Mouse (Mus musculus) neural tube, embryonic 15.5 days (tissue): Measurements from ENCODE around the gene Farsb. TPM values are rescaled to one million over a fixed set of nuclear protein-coding genes. Genes with fewer than 3 reads are reported as not detected.
A peak's percentile ranks its signal among the peaks of the same experiment; 100 is the strongest.

Source experiments
- ATAC-seq: fragments of 200-750 bp; cut with Nextera tagmentation; 2 replicates; pipeline ENCODE4 v1.8.0; 2017; ENCODE audit warnings: mild to moderate bottlenecking, moderate TSS enrichment, moderate library complexity; ENCODE audit not compliant: low FRiP score
- H3K27ac ChIP-seq: fragments of 300-500 bp; sonication (generic); replicated peaks from 2 replicates; pipeline ENCODE4 v1.5.1; 2015; ENCODE audit warnings: mild to moderate bottlenecking, inconsistent platforms
- H3K27me3 ChIP-seq: fragments of 300-500 bp; sonication (generic); replicated peaks from 2 replicates; pipeline ENCODE4 v1.6.1; 2015; ENCODE audit warnings: inconsistent platforms
- H3K36me3 ChIP-seq: fragments of 300-500 bp; sonication (generic); 2 replicates; pipeline ENCODE4 v1.6.1; 2015; ENCODE audit warnings: inconsistent platforms
- H3K4me1 ChIP-seq: fragments of 300-500 bp; sonication (generic); 2 replicates; pipeline ENCODE4 v1.6.1; 2015; ENCODE audit warnings: inconsistent platforms
- H3K4me2 ChIP-seq: fragments of 300-500 bp; sonication (generic); 2 replicates; pipeline ENCODE4 v1.6.1; 2015; ENCODE audit warnings: inconsistent platforms, mild to moderate bottlenecking, moderate library complexity
- H3K4me3 ChIP-seq: fragments of 300-500 bp; sonication (generic); replicated peaks from 2 replicates; pipeline ENCODE4 v1.5.1; 2015; ENCODE audit warnings: mild to moderate bottlenecking, inconsistent platforms
- H3K9ac ChIP-seq: fragments of 300-500 bp; sonication (generic); replicated peaks from 2 replicates; pipeline ENCODE4 v1.6.1; 2015; ENCODE audit warnings: mild to moderate bottlenecking, inconsistent platforms
- H3K9me3 ChIP-seq: fragments of 300-500 bp; sonication (generic); replicated peaks from 2 replicates; pipeline ENCODE4 v1.6.1; 2016; ENCODE audit warnings: inconsistent platforms
- WGBS: fragments of 180-500 bp; shearing (Covaris S2); methylation state at CpG from one replicate; pipeline ENCODE4 v1.1.7; 2015; ENCODE audit warnings: mixed read lengths; 5-methylcytosine and 5-hydroxymethylcytosine counted together
- polyA plus RNA-seq: library from polyadenylated mRNA; unstranded; fragments of >200 nt; fragmentation: Nextera tagmentation; extraction: Ambion mirVana; gene quantifications from 2 replicates; pipeline ENCODE4 v1.2.1, GENCODE M21; 2015

The Farsb gene
- polyA plus RNA-seq, result 160 and 161 TPM in 2 replicates

GRCm38 (mm10) chr1:78488752-78489492 lies at the start of gene Farsb:
Gene Farsb (minus strand): TSS chr1:78488897.
- Histone ChIP-seq H3K4me2 (peak within 1 kb of the TSS; percentile 87), H3K9me3 (no peaks in the 10 kb centered on the region), H3K27ac (peak within 1 kb of the TSS; percentile 79), H3K9ac (peak within 1 kb of the TSS; percentile 87), H3K27me3 (peaks cover 5% of the 10 kb centered on the region; the same call in 1 of the 2 replicates), H3K4me3 (peak within 1 kb of the TSS; percentile 100), H3K36me3 (no peaks in the 10 kb centered on the region; the same call in 1 of the 2 replicates), H3K4me1 (peaks cover 24% of the 10 kb centered on the region)
- under 1% methylated on average over 31 of the region's 31 CpGs for WGBS
- peak; percentile 97 for ATAC-seq

GRCm38 (mm10) chr1:78538396-78538795 lies 49.7 kb upstream of the Farsb start:
- Histone ChIP-seq H3K9me3 (no peaks in the 10 kb centered on the region), H3K9ac (no peak overlapping the region), H3K36me3 (no peaks in the 10 kb centered on the region), H3K27me3 (no peaks in the 10 kb centered on the region), H3K4me1 (peaks cover 19% of the 10 kb centered on the region), H3K4me2 (peak overlapping the region; percentile 88), H3K27ac (no peak overlapping the region), H3K4me3 (no peak overlapping the region)
- 20% methylated on average over 5 of the region's 5 CpGs for WGBS
- no peak for ATAC-seq

- peak overlapping the region; percentile 41 for H3K4me3 ChIP-seq
- no peaks in the 10 kb centered on the region for H3K9me3 ChIP-seq
- H3K27ac ChIP-seq, result peak overlapping the region; percentile 79
- H3K9ac ChIP-seq, result peak overlapping the region; percentile 38
- H3K27me3 ChIP-seq, result no peaks in the 10 kb centered on the region
- ATAC-seq, result peak; percentile 89
- WGBS, result 16% methylated on average over 16 of the region's 16 CpGs
- H3K4me2 ChIP-seq, result peak overlapping the region; percentile 88
- H3K36me3 ChIP-seq, result no peaks in the 10 kb centered on the region
- peaks cover 19% of the 10 kb centered on the region for H3K4me1 ChIP-seq
These were observed 48.9 kb upstream of the Farsb start for GRCm38 (mm10) chr1:78537494-78538010.

GRCm38 (mm10) chr1:78536310-78537164 lies 47.8 kb upstream of the Farsb start:
- no peaks in the 10 kb centered on the region for H3K27me3 ChIP-seq
- H3K4me1 ChIP-seq, result peaks cover 19% of the 10 kb centered on the region
- H3K9me3 ChIP-seq, result no peaks in the 10 kb centered on the region
- peak overlapping the region; percentile 88 for H3K4me2 ChIP-seq
- peak; percentile 62 for ATAC-seq
- peak overlapping the region; percentile 41 for H3K4me3 ChIP-seq
- H3K27ac ChIP-seq, result peak overlapping the region; percentile 79
- H3K9ac ChIP-seq, result no peak overlapping the region
- no peaks in the 10 kb centered on the region for H3K36me3 ChIP-seq
- WGBS, result 26% methylated on average over 19 of the region's 19 CpGs

- Histone ChIP-seq H3K36me3 (no peaks in the 10 kb centered on the region), H3K4me1 (peaks cover 21% of the 10 kb centered on the region), H3K27me3 (no peaks in the 10 kb centered on the region), H3K4me3 (no peak overlapping the region), H3K9ac (no peak overlapping the region), H3K9me3 (no peaks in the 10 kb centered on the region), H3K27ac (no peak overlapping the region), H3K4me2 (no peak overlapping the region)
- ATAC-seq, result no peak
- 95% methylated on average over 9 of the region's 9 CpGs for WGBS
These were observed 45.9 kb upstream of the Farsb start for GRCm38 (mm10) chr1:78534428-78535150.

- Histone ChIP-seq H3K9ac (no peak overlapping the region), H3K36me3 (no peaks in the 10 kb centered on the region), H3K4me1 (peaks cover 6% of the 10 kb centered on the region; the same call in 1 of the 2 replicates), H3K4me3 (no peak overlapping the region), H3K27me3 (no peaks in the 10 kb centered on the region), H3K4me2 (no peak overlapping the region), H3K27ac (no peak overlapping the region), H3K9me3 (no peaks in the 10 kb centered on the region)
- WGBS, result 88% methylated on average over 15 of the region's 15 CpGs
- no peak for ATAC-seq
These were observed 43.6 kb upstream of the Farsb start for GRCm38 (mm10) chr1:78532184-78532800.

GRCm38 (mm10) chr1:78530500-78531215 lies 42.0 kb upstream of the Farsb start:
- Histone ChIP-seq H3K27ac (0 out of 2 replicates have a peak overlapping the region, but pooled peaks have one; percentile 48), H3K4me2 (no peak overlapping the region), H3K9ac (no peak overlapping the region), H3K27me3 (no peaks in the 10 kb centered on the region), H3K4me3 (no peak overlapping the region), H3K36me3 (no peaks in the 10 kb centered on the region), H3K4me1 (0 out of 2 replicates have a peak, but pooled peaks cover 2% of the 10 kb centered on the region), H3K9me3 (no peaks in the 10 kb centered on the region)
- WGBS, result 60% methylated on average over 7 of the region's 7 CpGs
- peak; percentile 69 for ATAC-seq

GRCm38 (mm10) chr1:78529011-78529410 lies 40.3 kb upstream of the Farsb start:
- WGBS, result 93% methylated on average over 8 of the region's 8 CpGs
- no peak for ATAC-seq
- no peaks in the 10 kb centered on the region for H3K9me3 ChIP-seq

GRCm38 (mm10) chr1:78528356-78528755 lies 39.7 kb upstream of the Farsb start:
- Histone ChIP-seq H3K27me3 (no peaks in the 10 kb centered on the region), H3K4me1 (0 out of 2 replicates have a peak, but pooled peaks cover 2% of the 10 kb centered on the region), H3K9me3 (no peaks in the 10 kb centered on the region), H3K36me3 (no peaks in the 10 kb centered on the region), H3K9ac (no peak overlapping the region), H3K4me3 (no peak overlapping the region), H3K4me2 (no peak overlapping the region), H3K27ac (no peak overlapping the region)
- ATAC-seq, result no peak
- WGBS, result 95% methylated on average over 3 of the region's 3 CpGs

More at GRCm38 (mm10) chr1:78529011-78529410, 40.3 kb upstream of the Farsb start:
- Histone ChIP-seq H3K27me3 (no peaks in the 10 kb centered on the region), H3K36me3 (no peaks in the 10 kb centered on the region), H3K4me1 (0 out of 2 replicates have a peak, but pooled peaks cover 2% of the 10 kb centered on the region), H3K9ac (no peak overlapping the region), H3K27ac (no peak overlapping the region), H3K4me2 (no peak overlapping the region), H3K4me3 (no peak overlapping the region)

- Histone ChIP-seq H3K4me3 (no peak overlapping the region), H3K4me1 (no peaks in the 10 kb centered on the region), H3K9me3 (no peaks in the 10 kb centered on the region), H3K4me2 (no peak overlapping the region), H3K27ac (no peak overlapping the region), H3K27me3 (no peaks in the 10 kb centered on the region), H3K9ac (no peak overlapping the region), H3K36me3 (no peaks in the 10 kb centered on the region)
- no peak for ATAC-seq
- WGBS, result 45% methylated on average over 23 of the region's 23 CpGs
These were observed 36.6 kb upstream of the Farsb start for GRCm38 (mm10) chr1:78525189-78525886.
